Mouse (Mus musculus) CD4-positive, CD25-positive, alpha-beta regulatory T cell, adult 4 months (primary cell): ENCODE results near the gene Stc2. TPM values are rescaled to one million over a fixed set of nuclear protein-coding genes. Genes with fewer than 3 reads are reported as not detected.

Experiments used
- ATAC-seq: one replicate; pipeline ENCODE4 v1.8.0; 2017
- polyA plus RNA-seq, 2 experiments: library from polyadenylated mRNA; unstranded; fragments of 100-300 nt; shearing (Covaris generic); gene quantifications; one replicate each; pipeline ENCODE4 v1.2.1; 2017

Stc2 gene
- polyA plus RNA-seq, result 1 to 10 TPM in 1 of 2 experiments, under 1 TPM in 1; 0.16 to 1.7 TPM

DNA sequence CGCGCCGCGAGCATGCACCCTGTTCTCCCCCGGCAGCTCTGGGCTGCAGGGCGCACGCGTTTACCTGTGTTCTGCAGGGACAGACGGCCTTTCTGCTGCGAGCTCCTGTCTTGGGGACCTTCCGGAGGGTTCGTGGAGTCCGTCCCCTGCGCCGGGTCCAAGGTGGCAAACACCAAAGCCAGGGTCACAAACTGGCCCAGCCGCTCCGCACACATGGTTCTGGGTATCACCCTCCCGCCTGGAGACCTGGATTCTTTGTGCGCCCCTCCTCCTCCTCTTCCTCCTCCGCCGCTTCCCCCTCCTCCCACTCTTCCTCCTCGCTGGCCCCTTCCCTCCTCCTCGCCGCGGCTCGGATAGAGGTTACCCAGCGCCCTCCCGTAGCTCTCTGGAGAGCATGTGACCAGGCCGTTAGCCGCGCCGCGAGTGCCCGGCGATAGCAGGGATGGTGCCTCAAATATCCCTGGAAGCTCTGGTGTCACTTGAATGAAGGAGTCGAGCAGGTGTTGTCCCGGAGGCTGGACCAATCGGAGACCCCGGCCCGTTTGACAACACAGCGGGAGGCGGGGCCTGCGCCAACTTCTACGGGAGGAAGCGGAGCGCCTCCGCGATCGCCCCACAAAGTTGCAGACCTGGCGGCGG is at the start of gene Stc2:
TSS of gene Stc2 (minus strand) at position 427 of the 639 bp plus-strand sequence.
- ATAC-seq, result no peak

DNA sequence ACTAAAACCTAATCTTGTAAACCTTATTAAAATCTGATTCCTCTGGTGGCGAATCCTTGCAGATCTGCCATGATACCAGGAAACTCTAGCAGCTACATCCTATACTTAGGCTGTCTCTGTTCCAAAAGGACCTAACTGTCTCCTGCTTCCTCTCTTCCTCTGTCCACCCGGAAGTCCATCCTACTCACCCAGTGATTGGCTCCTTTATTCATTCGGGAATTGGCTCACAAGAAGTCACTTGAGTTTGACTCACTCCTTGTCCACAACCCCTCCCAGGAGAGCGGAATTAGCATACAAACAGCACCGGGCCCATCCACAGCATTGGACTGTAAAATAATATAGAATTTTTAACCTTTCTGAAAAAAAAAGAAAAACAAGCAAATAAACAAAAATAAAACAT is 47.2 kb upstream of the Stc2 start:
- ATAC-seq, result no peak

DNA sequence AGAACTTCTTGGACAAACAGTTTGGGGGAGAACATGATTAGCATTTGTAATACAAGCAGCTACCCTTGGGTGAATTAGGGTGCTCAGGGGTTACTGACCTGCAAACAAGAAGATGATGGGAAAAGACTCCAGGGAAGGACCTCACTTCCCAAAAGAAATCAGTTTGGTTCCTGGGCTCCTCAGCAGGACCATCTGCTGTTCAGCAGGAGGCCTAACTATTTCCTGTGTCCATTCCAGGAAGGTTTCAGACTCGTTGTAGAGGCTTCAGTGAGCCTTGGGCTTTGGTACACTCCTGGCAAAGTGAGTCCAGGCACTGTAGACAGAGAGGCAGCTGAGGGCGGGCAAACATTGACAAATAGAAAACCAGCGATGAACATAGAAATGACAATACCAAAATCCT is 42.5 kb upstream of the Stc2 start:
- ATAC-seq, result no peak

DNA sequence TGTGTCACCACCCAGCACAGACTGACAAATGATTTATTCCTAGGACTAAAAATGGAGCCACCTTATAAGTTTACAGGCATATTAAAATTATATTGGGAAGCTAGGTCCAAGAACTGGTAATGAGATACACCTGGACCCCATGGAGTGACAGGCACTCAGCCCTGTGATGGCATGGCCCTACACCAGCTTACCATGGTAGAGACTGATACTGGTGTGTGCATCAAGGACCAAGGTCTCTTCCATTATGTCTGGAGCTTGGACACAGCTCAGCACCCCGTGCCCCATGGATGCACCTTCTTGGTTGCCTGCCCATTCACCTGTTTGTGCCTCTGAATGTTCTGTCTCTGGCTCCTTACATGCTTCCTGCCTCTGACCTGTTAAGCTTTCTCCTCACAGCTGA is 36.9 kb upstream of the Stc2 start:
- ATAC-seq, result no peak

DNA sequence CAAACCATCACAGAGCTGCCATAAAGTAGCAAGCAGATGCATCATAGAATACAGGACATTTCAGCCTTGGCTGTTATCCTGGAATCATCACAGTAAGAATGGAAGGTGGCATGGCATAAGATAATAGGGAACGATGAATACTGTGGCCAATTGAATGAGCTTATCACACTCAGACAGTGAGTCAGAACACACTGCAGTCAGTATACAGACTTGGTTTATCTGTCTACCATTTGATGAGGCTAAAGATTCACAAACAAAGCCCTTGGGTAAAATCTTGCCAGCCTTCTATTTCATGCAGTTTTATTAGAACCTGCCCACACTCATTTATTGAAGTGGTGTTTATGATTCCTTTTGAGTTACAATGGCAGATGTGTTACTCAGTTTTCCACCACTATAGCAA is 33.2 kb upstream of the Stc2 start:
- ATAC-seq, result no peak

DNA sequence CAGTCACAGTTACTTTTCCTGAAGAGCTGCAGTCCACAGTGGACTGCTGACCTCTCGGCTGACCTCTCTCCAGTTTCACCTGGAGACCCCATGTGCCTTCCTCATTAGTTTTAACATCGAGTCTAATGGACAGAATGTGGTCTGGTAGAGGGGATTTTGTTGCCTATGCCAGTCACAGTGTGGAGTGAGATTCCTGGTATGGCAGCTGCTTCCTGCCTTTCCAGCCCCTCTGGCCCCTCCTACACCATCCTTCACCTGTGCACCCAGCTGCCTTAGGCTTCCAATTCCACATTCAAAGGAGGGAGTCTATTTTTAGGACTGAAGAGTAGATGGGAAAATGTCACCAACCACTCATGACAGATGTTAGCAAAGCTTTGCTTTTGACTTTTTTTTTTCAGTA is 28.7 kb upstream of the Stc2 start:
- no peak for ATAC-seq

DNA sequence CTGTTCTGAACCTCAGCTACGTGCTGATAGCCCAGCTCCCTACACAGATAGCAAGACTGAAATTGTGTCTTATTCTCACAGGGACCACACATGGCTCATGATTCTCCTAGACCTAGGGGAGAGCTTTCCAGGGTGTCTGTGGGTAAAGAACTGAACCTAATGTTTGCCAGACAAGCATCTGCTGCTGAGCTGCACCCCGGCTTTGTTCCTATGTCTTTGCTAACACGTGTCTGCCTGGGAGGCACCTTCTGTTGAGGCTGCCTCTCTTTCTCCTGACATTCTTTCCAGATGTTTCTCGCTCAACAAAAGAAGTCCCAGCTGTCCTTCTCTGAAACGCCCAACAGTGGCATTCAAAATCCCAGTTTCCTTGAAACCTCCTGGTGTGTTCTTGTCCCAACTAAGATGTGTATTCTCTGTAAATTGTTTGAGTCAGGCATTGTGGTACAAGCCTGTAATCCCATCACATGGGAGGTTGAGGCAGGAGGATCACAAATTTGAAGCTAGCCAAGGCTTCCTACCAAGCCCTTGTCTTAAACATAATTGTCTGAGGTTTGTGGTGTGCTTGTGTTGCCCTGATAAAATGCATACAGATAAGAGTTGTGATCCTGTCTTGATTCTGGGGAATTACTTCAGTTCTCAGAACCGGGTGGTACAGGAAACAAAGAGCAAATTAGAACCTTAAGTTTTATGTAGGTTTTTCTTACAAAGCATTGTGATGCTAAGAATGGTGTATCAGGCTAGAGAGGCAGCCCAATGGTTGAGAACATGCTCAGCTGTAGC is 27.0 kb upstream of the Stc2 start:
- no peak for ATAC-seq

DNA sequence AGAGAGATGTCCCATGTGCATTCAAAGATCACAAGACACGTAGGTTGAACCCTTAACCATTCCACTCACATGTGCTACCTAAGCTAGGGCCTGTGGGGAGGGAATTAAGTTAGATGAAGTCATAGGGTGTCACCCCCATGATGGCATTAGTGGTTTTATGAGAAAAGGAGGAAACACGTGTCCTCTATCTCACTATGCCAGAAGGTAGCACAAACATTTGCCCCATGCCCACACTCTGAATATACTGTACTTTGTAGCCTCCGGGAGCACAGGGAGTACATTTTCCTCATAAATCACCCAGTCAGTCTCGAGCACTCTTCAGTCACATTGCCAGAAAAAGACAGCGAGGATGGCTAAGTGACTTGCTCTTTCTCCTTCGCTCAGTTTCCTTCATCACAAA is 24.2 kb upstream of the Stc2 start:
- ATAC-seq, result no peak

DNA sequence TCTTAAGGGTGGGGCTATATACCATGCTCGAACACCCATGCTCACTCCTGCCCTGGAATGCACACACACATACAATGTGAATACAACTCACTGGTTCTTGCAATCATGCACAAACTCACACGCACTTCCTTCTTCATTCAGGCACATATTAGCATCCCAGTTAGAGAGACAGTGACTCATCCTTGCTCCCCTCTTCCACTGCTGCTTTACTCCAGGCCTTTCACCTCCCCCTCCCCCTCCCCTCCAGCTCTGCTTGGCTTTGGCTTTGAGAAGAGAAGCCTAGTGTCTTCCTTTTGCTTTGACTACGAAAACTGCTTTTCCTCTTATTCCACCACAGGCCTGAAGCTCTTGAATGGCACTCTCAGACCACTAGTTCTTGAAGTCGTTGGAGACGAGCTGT is 22.5 kb upstream of the Stc2 start:
- no peak for ATAC-seq

DNA sequence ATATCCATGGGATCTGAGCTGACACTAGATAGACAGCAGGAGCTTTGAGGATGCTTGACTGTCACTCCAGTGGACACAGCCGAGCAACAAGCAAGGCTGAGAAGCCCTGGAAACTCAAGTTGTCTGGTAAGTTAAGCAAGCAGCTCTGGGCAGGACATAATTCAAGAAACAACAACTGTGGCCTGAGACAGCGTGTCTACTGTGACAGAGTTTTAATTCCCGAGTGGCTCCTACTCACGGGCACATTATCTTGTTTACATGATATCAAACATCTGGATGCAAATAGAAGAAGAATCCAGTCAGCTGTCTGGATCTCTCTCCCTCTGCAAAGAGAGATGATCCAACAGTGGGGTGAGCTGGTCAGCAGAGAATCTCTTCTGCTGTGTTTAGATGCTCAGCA is 19.0 kb upstream of the Stc2 start:
- no peak for ATAC-seq

DNA sequence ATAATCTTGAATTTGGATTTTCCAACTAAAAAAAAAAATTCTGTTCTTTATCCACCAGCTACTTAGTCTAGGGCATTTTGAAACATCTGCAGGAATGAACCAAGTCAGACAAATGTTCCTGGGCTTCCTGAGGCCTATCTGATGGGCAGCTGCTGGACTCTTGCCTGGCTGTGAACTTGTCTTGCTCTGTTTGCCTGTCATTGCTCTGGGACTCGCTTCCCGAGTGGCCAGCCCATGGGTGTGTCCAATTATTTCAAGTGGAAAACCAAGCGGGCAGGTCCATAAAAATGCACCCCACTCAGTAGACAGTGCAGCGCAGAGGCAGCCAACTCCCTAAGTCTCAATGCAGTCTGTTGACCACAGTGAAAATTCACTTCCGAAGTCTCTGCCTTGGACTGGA is 17.7 kb upstream of the Stc2 start:
- no peak for ATAC-seq

DNA sequence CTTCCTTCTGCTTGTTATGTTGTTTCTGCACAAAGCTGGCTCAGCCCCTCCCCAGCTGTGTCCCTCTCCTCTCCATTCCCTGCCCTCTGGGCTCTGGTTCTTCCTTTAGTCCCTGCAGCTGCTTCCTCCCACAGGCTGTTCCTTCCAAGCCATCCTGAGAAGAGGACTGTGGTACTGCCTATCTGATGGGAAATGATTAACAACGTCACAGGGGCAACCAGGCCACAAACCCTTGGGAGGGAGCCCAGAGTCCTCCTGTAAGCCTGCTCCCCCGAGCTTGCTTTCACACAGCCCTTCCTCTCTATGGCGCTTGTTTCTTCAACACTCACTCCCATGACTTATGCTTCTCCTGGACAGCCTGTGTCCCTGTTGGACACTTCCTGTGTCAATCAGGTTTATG is 16.7 kb upstream of the Stc2 start:
- ATAC-seq, result no peak

DNA sequence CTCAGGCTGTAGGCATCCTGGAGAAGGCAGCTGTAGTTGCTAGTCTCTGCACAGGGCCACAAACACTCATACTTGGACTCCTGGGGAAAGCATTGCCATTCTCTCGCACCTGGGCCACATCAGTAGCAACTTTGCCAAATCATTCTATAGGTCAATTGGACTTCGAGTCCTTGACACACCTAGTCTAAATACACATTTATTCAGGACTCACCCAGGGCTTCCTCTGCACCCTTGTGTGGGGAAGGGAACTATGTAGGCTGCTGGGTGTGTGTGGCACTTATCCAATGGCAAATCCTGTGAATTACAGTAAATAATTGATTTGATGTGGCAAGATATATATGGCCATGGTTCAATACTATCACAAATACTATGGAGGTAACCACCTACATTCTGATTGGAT is 14.1 kb upstream of the Stc2 start:
- ATAC-seq, result no peak

DNA sequence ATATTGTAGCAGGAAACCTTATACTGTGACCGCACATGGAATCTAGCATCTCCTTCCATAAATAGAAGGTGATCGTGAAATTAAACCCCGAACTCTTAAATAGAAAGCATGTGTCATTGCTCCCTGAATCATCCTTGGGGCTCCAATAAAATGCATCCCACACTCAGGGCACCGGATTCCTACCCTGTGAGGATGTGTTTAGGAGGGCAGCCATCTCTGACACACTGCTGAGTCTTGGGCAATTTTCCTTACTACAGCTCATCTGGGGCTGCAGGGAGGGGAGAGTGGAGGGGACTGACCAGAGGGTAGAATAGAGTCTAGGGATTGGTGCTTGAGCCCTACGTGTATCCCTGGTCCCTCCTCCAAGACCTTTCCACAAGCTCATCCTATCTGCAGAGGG is 12.3 kb upstream of the Stc2 start:
- no peak for ATAC-seq

DNA sequence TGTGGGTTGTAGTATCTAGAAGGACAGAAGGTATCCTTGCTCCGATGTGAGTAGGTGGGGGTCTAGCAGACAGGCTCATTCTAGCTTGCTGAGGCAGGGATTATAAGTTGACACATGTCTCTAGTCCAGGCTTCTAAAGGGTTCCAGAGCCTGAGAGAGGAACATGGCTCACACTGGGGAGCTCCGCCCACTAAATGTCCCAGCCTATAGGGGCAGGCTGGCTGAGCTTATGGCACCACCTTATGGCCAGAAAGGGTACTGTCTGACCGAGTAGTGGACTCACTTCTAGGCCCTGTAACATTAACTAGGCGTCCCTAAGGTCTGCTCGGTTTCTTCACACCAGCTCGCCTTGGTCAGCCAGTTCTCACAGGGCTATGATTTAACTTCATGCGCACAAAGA is 3.6 kb upstream of the Stc2 start:
- ATAC-seq, result no peak

DNA sequence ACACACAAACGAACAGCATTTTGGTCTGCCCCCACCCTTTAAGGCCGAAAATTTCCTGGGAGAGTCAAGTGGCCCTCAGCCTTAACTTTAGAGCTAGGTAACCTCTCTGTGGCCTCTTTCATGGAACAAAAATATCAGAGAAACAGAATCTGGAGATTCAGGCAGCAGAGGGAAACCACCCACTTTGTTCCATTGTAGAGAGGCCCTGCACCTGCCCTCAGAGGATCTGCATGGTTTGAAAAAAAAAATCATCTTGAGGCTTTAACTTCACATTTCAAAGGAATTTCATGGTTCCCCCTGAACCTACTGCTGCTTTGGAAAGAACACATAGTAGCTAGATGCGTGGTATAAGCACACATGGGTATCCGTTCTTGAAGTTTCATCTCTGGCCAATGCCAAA is 2.3 kb upstream of the Stc2 start:
- no peak for ATAC-seq

DNA sequence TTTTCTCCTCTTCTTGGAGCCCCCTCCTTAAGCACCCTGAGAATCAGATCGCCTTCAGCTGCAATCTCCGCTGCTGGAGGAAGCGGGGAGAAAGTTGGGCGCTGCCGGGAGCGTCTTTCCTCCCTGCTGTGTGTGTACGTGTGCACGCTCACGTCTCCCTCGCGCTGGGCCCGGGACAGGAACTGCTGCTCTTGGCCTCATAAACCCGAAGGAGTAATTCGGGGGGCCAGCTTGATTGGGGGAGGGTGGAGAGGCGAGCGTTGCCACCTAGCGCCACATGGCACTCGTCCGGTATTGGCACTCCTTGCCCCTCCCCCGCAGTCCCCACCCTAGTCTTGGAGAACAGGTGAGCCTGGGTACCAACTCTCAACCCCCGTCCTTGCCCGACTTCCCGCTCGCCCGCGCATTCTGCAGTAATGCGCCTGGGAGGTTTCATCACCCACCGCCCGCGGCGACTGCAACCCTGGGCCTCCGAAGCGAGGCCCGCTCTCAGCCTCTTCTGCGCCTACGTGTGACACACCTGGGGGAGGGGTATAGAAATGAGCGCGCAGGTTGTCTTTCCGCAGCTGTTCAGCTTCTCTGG is 1.5 kb upstream of the Stc2 start:
- no peak for ATAC-seq

DNA sequence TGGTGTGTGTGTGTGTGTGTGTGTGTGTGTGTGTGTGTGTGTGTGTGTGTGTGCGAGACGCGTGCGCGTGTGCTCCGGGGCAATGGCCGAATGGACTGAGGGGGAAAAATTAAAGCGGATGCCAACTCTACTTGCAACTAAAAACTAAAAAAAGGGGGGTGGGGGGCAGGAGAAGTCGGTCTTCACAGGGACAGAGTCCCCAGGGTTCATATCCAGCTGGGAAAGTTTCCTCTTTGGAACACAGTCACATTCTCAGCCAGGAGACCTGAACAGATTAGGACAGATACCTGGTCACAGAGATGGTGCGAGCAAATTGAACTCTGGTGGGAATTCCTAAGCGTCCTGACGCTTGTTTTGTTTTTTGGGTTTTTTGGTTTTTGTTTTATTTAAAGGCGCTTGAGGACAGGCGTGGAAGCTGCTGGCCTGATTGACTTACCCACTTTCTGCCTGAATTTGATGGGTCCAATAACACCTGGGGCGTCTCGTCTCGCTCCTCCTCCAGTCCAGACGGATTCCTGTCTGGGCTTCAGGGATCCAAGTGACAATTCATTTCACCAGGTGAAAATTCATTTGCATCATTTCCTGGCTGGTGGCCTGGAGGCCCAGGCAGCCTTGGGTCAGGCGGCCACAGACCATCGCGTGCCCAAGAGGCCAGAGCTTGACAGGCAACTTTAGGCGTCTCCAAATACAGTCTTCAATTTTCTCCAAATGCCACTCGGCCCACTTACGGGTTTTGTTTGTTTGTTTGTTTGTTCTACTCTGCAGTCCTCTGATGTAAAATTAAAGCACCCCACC is 759 bp upstream of the Stc2 start:
- no peak for ATAC-seq

DNA sequence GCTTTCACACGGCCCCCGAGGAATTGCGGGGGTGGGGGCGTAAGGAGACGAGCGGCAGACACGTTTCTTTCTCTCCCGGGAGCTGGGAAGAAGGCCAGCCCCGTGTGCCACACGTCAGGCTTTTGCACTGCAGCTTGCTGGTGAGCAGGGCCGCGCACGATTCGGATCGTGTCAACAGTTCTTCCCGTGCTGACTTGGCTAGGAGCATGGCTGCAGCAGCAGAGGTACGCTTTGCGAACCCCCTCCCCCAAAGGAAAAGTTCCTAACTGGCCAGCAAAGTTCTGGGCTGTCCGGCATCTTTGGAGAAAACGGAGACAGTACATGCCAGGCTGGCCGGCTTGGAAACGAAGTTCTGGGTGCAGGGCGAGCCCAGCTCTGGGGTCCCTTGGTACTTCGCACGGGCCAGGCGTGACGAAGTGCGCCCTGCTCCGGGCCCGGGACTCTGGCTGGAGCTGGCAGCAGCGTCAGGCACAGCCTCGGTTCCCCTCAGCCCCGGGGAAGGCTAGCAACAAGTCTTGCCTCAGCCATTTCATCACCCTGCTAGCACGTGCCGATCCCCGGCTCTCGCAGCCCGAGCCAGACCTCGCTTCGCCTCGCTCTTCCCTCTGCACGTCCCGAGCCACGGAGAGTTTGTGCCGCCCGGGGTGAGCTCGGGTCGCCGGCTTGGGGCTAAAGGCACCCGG is 768 bp downstream of the Stc2 start:
- no peak for ATAC-seq

DNA sequence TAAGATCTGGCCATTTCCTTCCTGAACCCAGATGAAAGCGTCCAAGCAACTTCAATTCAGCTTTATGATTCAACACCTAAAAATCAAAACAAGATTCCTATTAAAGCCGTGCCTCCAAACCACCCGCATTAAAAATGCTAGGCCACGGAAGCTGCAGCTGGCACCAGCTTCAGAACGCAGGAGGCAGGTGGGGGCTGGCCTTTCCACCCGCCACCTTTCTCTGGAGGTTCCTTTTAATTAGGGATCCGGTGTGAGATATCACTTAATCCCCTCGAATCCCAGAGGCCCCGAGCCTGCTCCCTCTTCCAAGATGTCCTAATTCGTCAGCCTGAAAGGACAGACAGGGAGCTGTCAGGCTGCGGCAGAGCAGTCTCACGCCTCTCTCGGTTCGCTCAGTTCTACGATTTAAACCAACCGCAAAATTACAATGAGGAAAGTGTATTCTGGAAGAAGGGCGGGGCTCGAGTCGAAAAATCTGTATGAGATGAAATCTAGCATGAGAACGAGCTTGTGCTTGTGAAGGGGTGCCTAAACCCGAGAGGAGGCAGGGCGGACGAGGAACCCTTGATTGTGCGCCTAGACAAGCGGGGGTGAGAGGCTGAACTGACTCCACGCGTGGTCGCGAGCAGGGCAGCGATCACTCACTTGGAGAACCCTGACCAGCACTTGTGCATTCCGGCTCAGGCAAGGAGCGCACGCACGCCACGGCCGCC is 1.5 kb downstream of the Stc2 start:
- ATAC-seq, result no peak

DNA sequence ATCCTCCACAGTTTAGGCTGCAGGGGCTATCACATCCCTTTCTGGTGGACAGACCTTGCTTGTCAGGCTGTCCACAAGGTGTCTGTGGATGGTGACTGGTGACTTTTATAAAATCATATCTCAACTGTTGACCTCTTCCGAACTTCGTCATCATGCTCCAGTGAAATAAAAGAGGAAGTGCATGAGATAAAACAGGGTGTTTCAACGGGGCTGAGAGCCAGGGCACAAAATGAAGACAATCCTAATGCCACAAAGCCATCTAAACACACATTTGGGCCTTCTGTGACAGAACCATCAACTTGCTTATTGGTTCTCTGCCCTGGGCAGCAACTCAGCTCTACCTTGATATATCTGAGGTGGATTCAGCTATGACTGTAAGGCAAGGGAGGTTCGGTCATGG is 3.0 kb downstream of the Stc2 start:
- ATAC-seq, result no peak

DNA sequence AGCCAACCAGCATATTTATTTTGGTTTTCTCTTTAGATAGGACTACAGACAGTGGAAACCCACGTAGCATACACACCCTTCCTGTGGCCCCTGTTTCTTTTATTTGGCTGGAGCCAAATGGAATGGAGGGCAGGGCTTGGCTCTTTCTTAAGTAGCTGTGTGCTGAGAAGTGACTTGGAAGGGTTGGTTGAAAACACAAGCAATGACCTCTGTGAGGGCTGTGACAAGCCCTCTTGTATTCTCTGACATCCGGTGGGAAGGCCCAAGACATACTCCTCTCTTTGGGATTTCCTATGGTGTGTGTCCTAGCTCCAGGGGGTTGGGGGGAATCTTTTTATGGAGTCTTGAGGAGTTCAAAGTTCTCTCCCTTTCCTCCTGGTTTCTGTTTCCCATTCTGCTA is 3.5 kb downstream of the Stc2 start:
- ATAC-seq, result no peak
